Mouse (Mus musculus) G1E (cell line): Measurements from ENCODE around the gene Upk1a. TPM values are rescaled to one million over a fixed set of nuclear protein-coding genes. Genes with fewer than 3 reads are reported as not detected.
A peak's percentile ranks its signal among the peaks of the same experiment; 100 is the strongest.

Experiments
- ATAC-seq: 2 replicates; pipeline ENCODE4 v1.8.0; 2016; ENCODE audit warnings: mild to moderate bottlenecking; ENCODE audit not compliant: insufficient number of reproducible peaks, poor library complexity, low FRiP score, severe bottlenecking; ENCODE audit errors: extremely low read depth
- DNase-seq: peaks from one replicate; pipeline ENCODE4 v3.0.0; 2012; ENCODE audit warnings: low spot score
- H3K27me3 ChIP-seq: 2 replicates; pipeline ENCODE4 v1.6.1; 2012; ENCODE audit warnings: mild to moderate bottlenecking, low read length, inconsistent platforms; ENCODE audit not compliant: insufficient read depth
- H3K36me3 ChIP-seq: replicated peaks from 2 replicates; pipeline ENCODE3; 2012; ENCODE audit warnings: mild to moderate bottlenecking, inconsistent platforms
- H3K4me1 ChIP-seq: 2 replicates; pipeline ENCODE4 v1.6.1; 2012; ENCODE audit warnings: low read depth, low read length, inconsistent platforms, mixed read lengths; ENCODE audit not compliant: insufficient read depth
- H3K4me3 ChIP-seq: 2 replicates; pipeline ENCODE4 v1.5.1; 2012; ENCODE audit warnings: low read depth, mild to moderate bottlenecking, inconsistent platforms, low read length, moderate library complexity, mixed read lengths
- H3K9me3 ChIP-seq: replicated peaks from 2 replicates; pipeline ENCODE4 v1.6.1; 2012; ENCODE audit warnings: inconsistent platforms
- CTCF ChIP-seq: IDR thresholded peaks from 2 replicates; pipeline ENCODE4 v1.5.1; 2012; ENCODE audit warnings: low read depth, low read length, inconsistent platforms, mixed read lengths
- GATA1 ChIP-seq: IDR thresholded peaks from 2 replicates; pipeline ENCODE4 v1.6.1; 2012; ENCODE audit warnings: borderline replicate concordance, low read length, inconsistent platforms, mixed read lengths
- GATA2 ChIP-seq: IDR thresholded peaks from 2 replicates; pipeline ENCODE4 v1.6.1; 2012; ENCODE audit warnings: low read depth, low read length, inconsistent platforms, borderline replicate concordance
- POLR2AphosphoS5 ChIP-seq: IDR thresholded peaks from 2 replicates; pipeline ENCODE4 v1.6.1; 2012; ENCODE audit warnings: low read depth, low read length, inconsistent platforms; ENCODE audit not compliant: insufficient replicate concordance
- TAL1 ChIP-seq: conservative IDR thresholded peaks from 2 replicates; pipeline ENCODE4 v1.6.1; 2012; ENCODE audit warnings: low read depth, low read length, inconsistent platforms, mixed read lengths
- polyA plus RNA-seq: library from polyadenylated mRNA; stranded (reverse); fragments of >175 nt; gene quantifications from 2 replicates; pipeline ENCODE4 v1.2.3, GENCODE M21; 2012
- total RNA-seq, 2 experiments: library from RNA; stranded (forward) in 1 of 2; stranded (reverse) in 1 of 2; fragments of 200-1000 nt in 1 of 2; fragments of >200 nt in 1 of 2; fragmentation: Nextera tagmentation in 1 of 2; gene quantifications; 2 replicates each; pipeline ENCODE4 v1.2.3; 2014 to 2017

Gene Upk1a
- total and polyA plus RNA-seq, 3 experiments, result 0.82 to 15.0 (median 1.4) TPM

DNA sequence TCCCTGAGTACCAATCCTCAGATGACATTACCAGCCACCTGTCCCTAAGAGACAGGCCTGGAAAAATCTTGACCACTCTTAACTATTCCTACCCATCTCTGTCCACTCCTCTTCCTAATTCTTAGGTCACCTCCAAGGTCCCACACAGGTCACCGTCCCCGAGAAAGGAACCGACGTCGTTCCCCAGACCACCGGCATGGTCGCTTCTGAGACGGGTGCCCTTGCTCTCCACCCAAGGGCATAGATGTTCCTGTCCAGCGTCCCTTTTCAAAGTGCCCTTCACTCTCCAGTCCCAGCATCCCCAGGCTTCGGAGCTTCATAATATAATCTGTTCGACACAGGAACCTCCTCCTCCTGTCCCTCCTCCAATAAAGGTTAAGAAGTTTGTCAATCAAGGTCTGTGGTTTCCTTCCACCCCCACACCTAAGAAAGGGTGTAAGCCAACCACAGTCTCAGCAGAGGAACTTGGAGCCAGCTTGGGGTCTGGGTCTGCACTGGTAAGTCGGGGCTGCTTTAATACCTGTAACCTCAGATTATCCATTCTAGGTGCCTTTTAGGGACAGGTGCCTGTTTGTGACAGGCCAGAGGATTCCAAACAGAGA, 47.6 kb downstream of the Upk1a start, which contains the start of gene Igflr1:
Igflr1 (plus strand) TSS at position 458 of the 602 bp plus-strand sequence.
- Histone ChIP-seq H3K27me3 (no peaks in the 10 kb centered on the region), H3K9me3 (no peaks in the 10 kb centered on the region), H3K36me3 (peaks cover 75% of the 10 kb centered on the region), H3K4me1 (peaks cover 51% of the 10 kb centered on the region), H3K4me3 (peak within 1 kb of the TSS; percentile 83; the same call in 1 of the 2 replicates)
- ATAC-seq (no peak), DNase-seq (no peak)
- TF ChIP-seq TAL1 (no peak), POLR2AphosphoS5 (no peak), GATA1 (no peak), GATA2 (no peak), CTCF (no peak)

DNA sequence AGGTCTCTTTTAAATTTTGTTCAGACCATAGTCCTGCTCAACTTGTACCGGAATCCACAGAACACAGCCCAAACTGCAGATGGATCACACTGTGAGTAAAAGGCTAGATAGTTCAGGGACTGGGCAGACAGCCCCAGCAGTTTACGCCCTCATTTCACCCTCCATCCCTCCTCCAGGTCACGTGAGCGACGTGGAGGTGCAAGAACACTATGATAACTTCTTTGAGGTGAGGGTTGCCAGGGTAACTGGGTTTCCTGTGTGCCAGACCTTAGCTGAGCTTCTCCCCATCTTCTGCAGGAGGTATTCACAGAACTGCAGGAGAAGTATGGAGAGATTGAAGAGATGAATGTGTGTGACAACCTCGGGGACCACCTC, 48.8 kb downstream of the Upk1a start:
- DNase-seq, result no peak
- Histone ChIP-seq H3K4me3 (peak overlapping the region; percentile 83), H3K27me3 (no peaks in the 10 kb centered on the region), H3K4me1 (peaks cover 52% of the 10 kb centered on the region), H3K9me3 (no peaks in the 10 kb centered on the region), H3K36me3 (peaks cover 63% of the 10 kb centered on the region)
- ATAC-seq, result no peak
- no peak for TF ChIP-seq GATA2
- TF ChIP-seq TAL1, result no peak
- TF ChIP-seq CTCF, result no peak
- TF ChIP-seq POLR2AphosphoS5, result no peak
- no peak for TF ChIP-seq GATA1

DNA sequence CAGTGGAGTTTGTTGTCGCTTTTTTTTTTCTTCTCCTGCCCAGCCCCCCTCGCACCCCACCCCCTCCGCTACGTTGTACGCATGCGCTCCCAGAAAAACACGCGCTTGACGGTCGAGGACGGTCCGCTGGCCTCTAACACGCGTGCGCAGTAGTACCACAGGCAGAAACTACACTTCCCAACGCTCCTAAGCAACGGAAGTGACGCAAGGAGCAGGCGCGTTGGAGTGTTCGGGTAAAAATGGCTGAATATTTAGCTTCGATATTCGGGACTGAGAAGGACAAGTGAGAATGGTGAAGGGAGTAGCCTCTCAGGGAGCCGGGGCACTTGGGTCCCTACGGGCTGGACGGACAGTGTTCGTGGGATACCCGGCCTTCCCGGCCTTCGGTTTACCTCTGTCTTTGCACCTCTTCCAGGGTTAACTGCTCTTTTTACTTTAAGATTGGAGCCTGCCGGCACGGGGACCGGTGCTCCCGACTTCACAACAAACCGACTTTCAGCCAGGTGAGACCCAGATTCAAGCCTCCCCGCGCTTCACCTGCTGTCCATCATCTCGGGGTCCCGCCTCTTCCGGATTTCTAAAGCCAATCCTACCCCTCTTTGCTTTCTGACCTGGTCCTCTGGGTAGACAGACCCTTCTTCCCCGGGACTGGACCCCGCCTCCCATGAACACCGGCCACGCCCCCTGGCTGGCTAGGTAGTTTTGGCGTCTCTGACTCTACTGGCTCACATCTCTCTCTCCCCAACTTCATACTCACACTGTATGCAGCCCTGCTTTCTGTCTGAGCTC, 49.3 kb downstream of the Upk1a start, which contains the start of the genes U2af1l4, Gm49396 and Psenen:
U2af1l4 (plus strand) TSS at position 185 of the 789 bp plus-strand sequence.
Gm49396 (plus strand) TSS at position 228 of the 789 bp plus-strand sequence.
Psenen (minus strand) TSS at position 511 of the 789 bp plus-strand sequence.
- DNase-seq (peak; percentile 82), ATAC-seq (peak; percentile 50)
- Histone ChIP-seq H3K4me1 (peaks cover 58% of the 10 kb centered on the region), H3K27me3 (no peaks in the 10 kb centered on the region), H3K36me3 (peaks cover 57% of the 10 kb centered on the region), H3K9me3 (no peaks in the 10 kb centered on the region), H3K4me3 (peak within 1 kb of the TSS; percentile 83)
- no peak for TF ChIP-seq POLR2AphosphoS5
- TF ChIP-seq GATA1, result no peak
- TF ChIP-seq TAL1, result no peak
- no peak for TF ChIP-seq CTCF
- TF ChIP-seq GATA2, result no peak

DNA sequence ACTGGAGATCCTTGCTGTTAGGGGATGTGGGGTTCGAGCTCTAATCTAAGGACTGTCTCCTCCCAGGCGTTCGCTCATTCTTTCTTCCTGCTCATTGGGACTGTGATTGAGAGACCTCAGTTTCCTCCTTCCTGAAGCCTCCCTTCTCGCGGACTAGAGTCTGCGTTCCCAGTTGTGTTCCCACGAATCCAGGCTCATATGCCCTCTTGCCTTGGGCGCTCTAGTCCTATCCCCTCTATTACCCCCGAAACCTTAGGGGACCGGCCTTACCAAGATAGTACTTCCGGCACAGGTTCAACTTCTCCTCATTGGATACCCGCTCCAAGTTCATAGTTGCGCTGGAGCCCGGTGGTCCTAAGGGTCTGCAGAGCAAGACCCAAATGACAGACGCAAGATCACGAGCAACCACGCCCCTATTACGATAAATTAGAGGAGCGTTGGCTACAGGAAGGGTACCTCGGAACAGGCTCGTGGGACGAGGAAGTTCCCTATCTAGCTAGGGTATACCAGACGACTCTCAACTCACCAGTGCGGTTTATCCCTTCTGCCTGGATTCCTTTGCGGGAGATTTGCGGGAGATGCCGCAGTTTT, 50.0 kb downstream of the Upk1a start:
- no peak for TF ChIP-seq GATA2
- TF ChIP-seq POLR2AphosphoS5, result no peak
- no peak for TF ChIP-seq CTCF
- no peak for TF ChIP-seq GATA1
- Histone ChIP-seq H3K4me1 (peaks cover 64% of the 10 kb centered on the region), H3K4me3 (peak overlapping the region; percentile 83), H3K36me3 (peaks cover 57% of the 10 kb centered on the region), H3K9me3 (no peaks in the 10 kb centered on the region), H3K27me3 (no peaks in the 10 kb centered on the region)
- no peak; the same call in 1 of the 2 replicates for ATAC-seq
- no peak for DNase-seq

DNA sequence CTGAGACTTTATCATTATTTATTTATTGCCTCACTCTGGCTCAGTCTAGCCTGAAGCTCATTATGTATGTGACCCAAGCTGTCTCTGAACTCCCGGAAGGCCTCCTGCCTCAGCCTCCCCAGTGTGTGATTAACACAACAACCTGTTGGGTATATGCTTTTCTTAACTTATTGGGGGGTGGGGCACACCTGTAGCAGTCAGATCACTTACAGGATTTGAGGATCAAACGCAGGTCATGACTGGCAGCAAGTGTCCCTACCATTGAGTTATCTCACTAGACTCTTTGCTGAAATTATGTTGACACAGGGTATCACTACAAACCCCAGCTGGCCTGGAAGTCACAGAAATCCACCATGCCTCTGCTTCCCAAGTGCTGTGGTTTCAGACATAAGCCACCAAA, 52.4 kb downstream of the Upk1a start:
- no peak overlapping the region for H3K4me3 ChIP-seq
- TF ChIP-seq CTCF (no peak), POLR2AphosphoS5 (no peak), GATA2 (no peak)
- no peaks in the 10 kb centered on the region for H3K9me3 ChIP-seq
- peaks cover 46% of the 10 kb centered on the region for H3K4me1 ChIP-seq
- ATAC-seq, result no peak
- no peaks in the 10 kb centered on the region for H3K27me3 ChIP-seq
- H3K36me3 ChIP-seq, result peaks cover 57% of the 10 kb centered on the region
- no peak for DNase-seq

DNA sequence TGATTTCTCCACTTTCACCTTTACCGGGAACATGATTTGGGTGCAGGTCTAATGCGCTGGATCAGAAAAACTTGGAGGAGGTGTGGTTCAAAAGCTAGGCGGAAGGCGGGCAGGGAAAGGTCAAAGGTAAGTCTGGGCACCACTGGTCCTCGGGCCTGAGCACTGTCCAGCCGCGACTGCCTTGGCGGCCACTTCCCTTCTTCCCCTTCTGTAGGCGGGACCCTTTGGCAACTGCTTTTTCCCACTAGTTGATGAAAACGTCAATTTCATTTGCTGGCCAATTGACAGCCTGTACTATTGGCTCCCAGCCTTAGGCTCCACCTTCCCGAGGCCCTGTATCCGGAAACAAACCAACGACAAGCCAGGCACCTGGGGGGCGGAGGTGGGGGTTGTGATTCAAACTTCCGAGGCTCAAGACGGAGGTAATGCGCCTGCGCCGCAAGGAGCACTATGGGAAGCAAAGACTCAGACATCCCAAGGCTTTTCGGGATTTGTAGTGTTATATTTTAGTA, 53.1 kb downstream of the Upk1a start, which contains the start of gene Lin37:
Lin37 (minus strand) TSS at position 396 of the 512 bp plus-strand sequence.
- H3K4me3 ChIP-seq, result peak within 1 kb of the TSS; percentile 76
- H3K9me3 ChIP-seq, result no peaks in the 10 kb centered on the region
- H3K36me3 ChIP-seq, result peaks cover 57% of the 10 kb centered on the region
- no peaks in the 10 kb centered on the region for H3K27me3 ChIP-seq
- peaks cover 38% of the 10 kb centered on the region for H3K4me1 ChIP-seq
- DNase-seq (peak; percentile 89), ATAC-seq (peak; percentile 82)
- no peak for TF ChIP-seq TAL1
- no peak for TF ChIP-seq POLR2AphosphoS5
- no peak for TF ChIP-seq CTCF
- TF ChIP-seq GATA2, result no peak
- no peak for TF ChIP-seq GATA1
